Mouse (Mus musculus) MEL (cell line): ENCODE measurements around the gene Lsm6. TPM values are rescaled to one million over a fixed set of nuclear protein-coding genes. Genes with fewer than 3 reads are reported as not detected.

Experiments used
- DNase-seq: peaks from one replicate; pipeline ENCODE4 v3.0.0; 2011; ENCODE audit warnings: low read depth, low spot score
- H3K27ac ChIP-seq: 2 replicates; pipeline ENCODE4 v1.5.1; 2012; ENCODE audit warnings: low read depth, mild to moderate bottlenecking, control low read depth, low read length, moderate library complexity; ENCODE audit not compliant: control insufficient read depth
- H3K27me3 ChIP-seq, 2 experiments: fragments of 150-350 bp in 1 of 2; sonication (generic) in 1 of 2; 2 replicates each; pipeline ENCODE4 v1.6.1; 2012; ENCODE audit warnings: low read length in 2 of 2, mild to moderate bottlenecking in 2 of 2, improper control_type of control experiment in 1 of 2, moderate library complexity in 1 of 2; ENCODE audit not compliant: insufficient read depth in 2 of 2, control insufficient read depth in 1 of 2
- H3K36me3 ChIP-seq, 2 experiments: 2 replicates each; pipeline ENCODE4 v1.6.1; 2012 to 2014; ENCODE audit warnings: low read length in 2 of 2, improper control_type of control experiment in 1 of 2, inconsistent platforms in 1 of 2, mild to moderate bottlenecking in 1 of 2; ENCODE audit not compliant: insufficient read depth in 2 of 2, control insufficient read depth in 1 of 2
- H3K4me1 ChIP-seq, 2 experiments: fragments of 150-350 bp in 1 of 2; sonication (generic) in 1 of 2; 2 replicates each; pipeline ENCODE4 v1.6.1; 2012; ENCODE audit warnings: low read length in 2 of 2, improper control_type of control experiment in 1 of 2, mild to moderate bottlenecking in 1 of 2; ENCODE audit not compliant: insufficient read depth in 2 of 2, control insufficient read depth in 1 of 2
- H3K4me3 ChIP-seq, 2 experiments: fragments of 150-350 bp in 1 of 2; sonication (generic) in 1 of 2; 2 replicates each; pipeline ENCODE4 v1.5.1; 2012; ENCODE audit warnings: low read depth in 2 of 2, low read length in 2 of 2, mild to moderate bottlenecking in 2 of 2, moderate library complexity in 2 of 2, control low read depth in 1 of 2, improper control_type of control experiment in 1 of 2; ENCODE audit not compliant: control insufficient read depth in 1 of 2, insufficient read depth in 1 of 2
- H3K79me2 ChIP-seq: 2 replicates; pipeline ENCODE4 v1.6.1; 2012; ENCODE audit warnings: mild to moderate bottlenecking, low read length, moderate library complexity; ENCODE audit not compliant: control insufficient read depth, poor library complexity, insufficient read depth
- H3K9ac ChIP-seq: 2 replicates; pipeline ENCODE4 v1.6.1; 2012; ENCODE audit warnings: low read depth, mild to moderate bottlenecking, control low read depth, low read length, moderate library complexity; ENCODE audit not compliant: control insufficient read depth, poor library complexity, severe bottlenecking
- H3K9me3 ChIP-seq: fragments of 150-350 bp; sonication (generic); replicated peaks from 2 replicates; pipeline ENCODE4 v1.6.1; 2012; ENCODE audit warnings: mild to moderate bottlenecking, low read length, improper control_type of control experiment, moderate library complexity; ENCODE audit not compliant: insufficient read depth
- BHLHE40 ChIP-seq: IDR thresholded peaks from 2 replicates; pipeline ENCODE4 v1.6.1; 2012; ENCODE audit warnings: low read depth, mild to moderate bottlenecking, inconsistent platforms, low read length, improper control_type of control experiment, borderline replicate concordance
- CHD1 ChIP-seq: IDR thresholded peaks from 2 replicates; pipeline ENCODE4 v1.6.1; 2012; ENCODE audit warnings: low read depth, mild to moderate bottlenecking, inconsistent platforms, low read length, improper control_type of control experiment
- CHD2 ChIP-seq: IDR thresholded peaks from 2 replicates; pipeline ENCODE4 v1.6.1; 2011; ENCODE audit warnings: low read length, improper control_type of control experiment
- CTCF ChIP-seq, 3 experiments: IDR thresholded peaks in 2 of 3; conservative IDR thresholded peaks in 1 of 3; 2 replicates each; pipeline ENCODE4 v1.5.1; 2011 to 2012; ENCODE audit warnings: low read length in 3 of 3, low read depth in 2 of 3, mild to moderate bottlenecking in 2 of 3, improper control_type of control experiment in 1 of 3, inconsistent platforms in 1 of 3, mixed read lengths in 1 of 3, moderate library complexity in 1 of 3; ENCODE audit not compliant: control insufficient read depth in 1 of 3, insufficient read depth in 1 of 3, poor library complexity in 1 of 3, severe bottlenecking in 1 of 3
- E2F4 ChIP-seq: IDR thresholded peaks from 2 replicates; pipeline ENCODE4 v1.6.1; 2011; ENCODE audit warnings: low read depth, low read length, improper control_type of control experiment, borderline replicate concordance
- ELF1 ChIP-seq: IDR thresholded peaks from 2 replicates; pipeline ENCODE4 v1.6.1; 2014; ENCODE audit warnings: low read depth, mild to moderate bottlenecking, inconsistent platforms, low read length, improper control_type of control experiment, moderate library complexity
- EP300 ChIP-seq, 2 experiments: IDR thresholded peaks; 2 replicates each; pipeline ENCODE4 v1.6.1; 2011; ENCODE audit warnings: improper control_type of control experiment in 2 of 2, low read length in 2 of 2, low read depth in 1 of 2, mild to moderate bottlenecking in 1 of 2
- ETS1 ChIP-seq: IDR thresholded peaks from 2 replicates; pipeline ENCODE4 v1.6.1; 2012; ENCODE audit warnings: low read depth, mild to moderate bottlenecking, inconsistent platforms, low read length, improper control_type of control experiment, moderate library complexity
- GABPA ChIP-seq: IDR thresholded peaks from 2 replicates; pipeline ENCODE4 v1.6.1; 2012; ENCODE audit warnings: low read depth, mild to moderate bottlenecking, inconsistent platforms, low read length, improper control_type of control experiment, moderate library complexity
- GATA1 ChIP-seq: IDR thresholded peaks from 2 replicates; pipeline ENCODE4 v1.6.1; 2011; ENCODE audit warnings: low read depth, low read length, improper control_type of control experiment
- HCFC1 ChIP-seq: IDR thresholded peaks from 2 replicates; pipeline ENCODE4 v1.6.1; 2012; ENCODE audit warnings: low read depth, mild to moderate bottlenecking, inconsistent platforms, low read length, improper control_type of control experiment, moderate library complexity
- JUND ChIP-seq: IDR thresholded peaks from 2 replicates; pipeline ENCODE4 v1.6.1; 2011; ENCODE audit warnings: low read depth, mild to moderate bottlenecking, improper control_type of control experiment, low read length
- KAT2A ChIP-seq: conservative IDR thresholded peaks from 2 replicates; pipeline ENCODE4 v1.6.1; 2012; ENCODE audit warnings: low read depth, low read length, improper control_type of control experiment, inconsistent platforms
- MAFK ChIP-seq: IDR thresholded peaks from 2 replicates; pipeline ENCODE4 v1.6.1; 2011; ENCODE audit warnings: low read depth, mild to moderate bottlenecking, low read length, improper control_type of control experiment, borderline replicate concordance
- MAZ ChIP-seq: IDR thresholded peaks from 2 replicates; pipeline ENCODE4 v1.6.1; 2012; ENCODE audit warnings: low read depth, mild to moderate bottlenecking, inconsistent platforms, low read length, improper control_type of control experiment
- MEF2A ChIP-seq: IDR thresholded peaks from 2 replicates; pipeline ENCODE4 v1.6.1; 2014; ENCODE audit warnings: low read depth, mild to moderate bottlenecking, inconsistent platforms, low read length, improper control_type of control experiment; ENCODE audit not compliant: poor library complexity, insufficient replicate concordance, severe bottlenecking; ENCODE audit errors: extremely low read depth
- MXI1 ChIP-seq: IDR thresholded peaks from 2 replicates; pipeline ENCODE4 v1.6.1; 2011; ENCODE audit warnings: mild to moderate bottlenecking, low read depth, low read length, improper control_type of control experiment
- MYB ChIP-seq: IDR thresholded peaks from 2 replicates; pipeline ENCODE4 v1.6.1; 2011; ENCODE audit warnings: mild to moderate bottlenecking, low read depth, low read length, improper control_type of control experiment
- MYC ChIP-seq: IDR thresholded peaks from 2 replicates; pipeline ENCODE4 v1.6.1; 2011; ENCODE audit warnings: low read depth, mild to moderate bottlenecking, low read length, improper control_type of control experiment, moderate library complexity
- NRF1 ChIP-seq: IDR thresholded peaks from 2 replicates; pipeline ENCODE4 v1.6.1; 2014; ENCODE audit warnings: low read depth, mild to moderate bottlenecking, inconsistent platforms, low read length, improper control_type of control experiment, moderate library complexity; ENCODE audit not compliant: poor library complexity, insufficient read depth, severe bottlenecking
- POLR2A ChIP-seq, 2 experiments: IDR thresholded peaks; 2 replicates each; pipeline ENCODE4 v1.6.1; 2011 to 2012; ENCODE audit warnings: low read length in 2 of 2, mild to moderate bottlenecking in 2 of 2, control low read depth in 1 of 2, improper control_type of control experiment in 1 of 2, low read depth in 1 of 2, moderate library complexity in 1 of 2; ENCODE audit not compliant: control insufficient read depth in 1 of 2, insufficient read depth in 1 of 2, poor library complexity in 1 of 2
- POLR2AphosphoS5 ChIP-seq: IDR thresholded peaks from 2 replicates; pipeline ENCODE4 v1.6.1; 2012; ENCODE audit warnings: low read depth, borderline replicate concordance, mild to moderate bottlenecking, inconsistent platforms, low read length, moderate library complexity, mixed read lengths
- RAD21 ChIP-seq: IDR thresholded peaks from 2 replicates; pipeline ENCODE4 v1.6.1; 2011; ENCODE audit warnings: mild to moderate bottlenecking, low read depth, low read length, improper control_type of control experiment
- RCOR1 ChIP-seq: IDR thresholded peaks from 2 replicates; pipeline ENCODE4 v1.6.1; 2012; ENCODE audit warnings: low read depth, mild to moderate bottlenecking, inconsistent platforms, low read length, improper control_type of control experiment
- SMC3 ChIP-seq: IDR thresholded peaks from 2 replicates; pipeline ENCODE4 v1.6.1; 2011; ENCODE audit warnings: low read depth, low read length, improper control_type of control experiment
- TAL1 ChIP-seq: IDR thresholded peaks from 2 replicates; pipeline ENCODE4 v1.6.1; 2012; ENCODE audit warnings: mild to moderate bottlenecking, inconsistent platforms, low read length, moderate library complexity, mixed read lengths
- TBP ChIP-seq: IDR thresholded peaks from 2 replicates; pipeline ENCODE4 v1.8.0; 2011; ENCODE audit warnings: low read depth, low read length, improper control_type of control experiment
- TCF12 ChIP-seq: IDR thresholded peaks from 2 replicates; pipeline ENCODE4 v1.6.1; 2014; ENCODE audit warnings: low read depth, mild to moderate bottlenecking, inconsistent platforms, low read length, improper control_type of control experiment, moderate library complexity
- UBTF ChIP-seq: IDR thresholded peaks from 2 replicates; pipeline ENCODE4 v1.6.1; 2012; ENCODE audit warnings: low read depth, mild to moderate bottlenecking, inconsistent platforms, low read length, improper control_type of control experiment, moderate library complexity, borderline replicate concordance; ENCODE audit not compliant: insufficient read depth
- USF1 ChIP-seq: IDR thresholded peaks from 2 replicates; pipeline ENCODE4 v1.6.1; 2014; ENCODE audit warnings: low read depth, mild to moderate bottlenecking, inconsistent platforms, low read length, improper control_type of control experiment, moderate library complexity
- USF2 ChIP-seq, 2 experiments: IDR thresholded peaks; 2 replicates each; pipeline ENCODE4 v1.6.1; 2011 to 2012; ENCODE audit warnings: improper control_type of control experiment in 2 of 2, low read length in 2 of 2, borderline replicate concordance in 1 of 2, inconsistent platforms in 1 of 2, low read depth in 1 of 2, mild to moderate bottlenecking in 1 of 2; ENCODE audit not compliant: insufficient read depth in 1 of 2
- ZC3H11A ChIP-seq: IDR thresholded peaks from 2 replicates; pipeline ENCODE4 v1.6.1; 2012; ENCODE audit warnings: low read depth, mild to moderate bottlenecking, inconsistent platforms, low read length, improper control_type of control experiment
- ZKSCAN1 ChIP-seq: IDR thresholded peaks from 2 replicates; pipeline ENCODE4 v1.6.1; 2012; ENCODE audit warnings: low read depth, mild to moderate bottlenecking, inconsistent platforms, low read length, improper control_type of control experiment, moderate library complexity
- ZMIZ1 ChIP-seq: IDR thresholded peaks from 2 replicates; pipeline ENCODE4 v1.6.1; 2012; ENCODE audit warnings: low read depth, mild to moderate bottlenecking, inconsistent platforms, low read length, improper control_type of control experiment, moderate library complexity
- ZNF384 ChIP-seq: IDR thresholded peaks from 2 replicates; pipeline ENCODE4 v1.6.1; 2012; ENCODE audit warnings: low read depth, mild to moderate bottlenecking, inconsistent platforms, low read length, improper control_type of control experiment
- polyA plus RNA-seq, 2 experiments: library from polyadenylated mRNA; stranded (reverse) in 1 of 2; unstranded in 1 of 2; fragments of >175 nt in 1 of 2; fragments of >200 nt in 1 of 2; gene quantifications; 2 replicates each; pipeline versions ENCODE4 v1.2.1 to v1.2.4; 2012; ENCODE audit warnings: low replicate concordance in 2 of 2, low read depth in 1 of 2; ENCODE audit not compliant: insufficient read length in 2 of 2, insufficient read depth in 1 of 2, missing spikeins in 1 of 2
- total RNA-seq: library from RNA; depleted of rRNA; stranded (reverse); fragments of 300-350 nt; gene quantifications from 2 replicates; pipeline ENCODE4 v1.2.3, GENCODE M21; 2012; rRNA removed

Gene Lsm6
- total RNA-seq, result 107 and 109 TPM in 2 replicates
- 100 to 1,000 TPM in 1 of 2 experiments, not detected in 1; 172 TPM for polyA plus RNA-seq

- Histone ChIP-seq H3K4me3 (peak within 1 kb of the TSS; percentile 87 to 99), H3K27ac (peak within 1 kb of the TSS; percentile 95), H3K9ac (peak within 1 kb of the TSS; percentile 100), H3K4me1 (peaks cover 0 to 7% of the 10 kb centered on the region in 2 experiments; a peak in 2 of 4 replicates), H3K36me3 (peaks cover 0 to 16% of the 10 kb centered on the region in 2 experiments; a peak in 2 of 4 replicates), H3K9me3 (no peaks in the 10 kb centered on the region), H3K79me2 (peaks cover 16% of the 10 kb centered on the region), H3K27me3 (no peaks in the 10 kb centered on the region)
- DNase-seq, result peak; percentile 97
- TF ChIP-seq BHLHE40 (no peak), USF1 (no peak), ZC3H11A (no peak), CTCF (IDR thresholded peaks at IDR 0.05 in 2 of 3, conservative IDR thresholded peaks at IDR 0.05 in 1 of 3; ENCODE audit: control insufficient read depth in 1 of 3, insufficient read depth in 1 of 3, low read depth in 2 of 3, low read length in 3 of 3, poor library complexity in 1 of 3, severe bottlenecking in 1 of 3) (no peak), TAL1 (no peak), MYC (no peak; the same call in 1 of the 2 replicates), ZMIZ1 (no peak), POLR2A (IDR thresholded peaks at IDR 0.05; ENCODE audit: control insufficient read depth in 1 of 2, insufficient read depth in 1 of 2, low read depth in 1 of 2, low read length in 2 of 2, poor library complexity in 1 of 2) (peak; percentile 74 to 75), TCF12 (peak; percentile 59; the same call in 1 of the 2 replicates), JUND (no peak), KAT2A (peak; percentile 62; the same call in 1 of the 2 replicates), ETS1 (no peak), NRF1 (peak; percentile 56), SMC3 (no peak), ZKSCAN1 (no peak), MXI1 (no peak), GATA1 (no peak), GABPA (no peak), UBTF (0 out of 2 replicates have a peak, but pooled peaks have one; percentile 47), MYB (no peak), POLR2AphosphoS5 (no peak), CHD1 (no peak), ELF1 (peak; percentile 78), E2F4 (0 out of 2 replicates have a peak, but pooled peaks have one; percentile 46), EP300 (IDR thresholded peaks at IDR 0.05; ENCODE audit: low read depth in 1 of 2, low read length in 2 of 2) (no peak), RCOR1 (no peak), RAD21 (no peak), TBP (peak; percentile 72; the same call in 1 of the 2 replicates), MAFK (no peak), USF2 (IDR thresholded peaks at IDR 0.05; ENCODE audit: borderline replicate concordance in 1 of 2, insufficient read depth in 1 of 2, low read depth in 1 of 2, low read length in 2 of 2) (no peak), MEF2A (no peak), HCFC1 (peak; percentile 87), CHD2 (no peak), MAZ (peak; percentile 64), ZNF384 (no peak)
Measured at GRCm38 (mm10) chr8:78820673-78821310, at the start of gene Lsm6. Gene Lsm6, minus strand, starts transcription at chr8:78821140.
